Mouse (Mus musculus) thymus, adult 2 months (tissue): Measurements from ENCODE around the gene Tacstd2. TPM values are rescaled to one million over a fixed set of nuclear protein-coding genes. Genes with fewer than 3 reads are reported as not detected.
A peak's percentile ranks its signal among the peaks of the same experiment; 100 is the strongest.

Experiments used
- DNase-seq: peaks from one replicate; pipeline ENCODE4 v3.0.0; 2021
- H3K27ac ChIP-seq: fragments of 200-500 bp; 2 replicates; pipeline ENCODE4 v1.5.1; 2012; ENCODE audit warnings: low read length, control low read depth; ENCODE audit not compliant: control insufficient read depth, insufficient read depth
- H3K27me3 ChIP-seq: fragments of 200-500 bp; 2 replicates; pipeline ENCODE4 v1.6.1; 2012; ENCODE audit warnings: mild to moderate bottlenecking, low read length, moderate library complexity, mixed read lengths; ENCODE audit not compliant: control insufficient read depth, insufficient read depth
- H3K36me3 ChIP-seq: fragments of 200-500 bp; 2 replicates; pipeline ENCODE4 v1.6.1; 2012; ENCODE audit warnings: mild to moderate bottlenecking, low read length, moderate library complexity; ENCODE audit not compliant: control insufficient read depth, insufficient read depth
- H3K4me1 ChIP-seq: fragments of 200-500 bp; replicated peaks from 2 replicates; pipeline ENCODE4 v1.6.1; 2012; ENCODE audit warnings: low read length; ENCODE audit not compliant: control insufficient read depth, insufficient read depth
- H3K4me3 ChIP-seq: fragments of 200-500 bp; 2 replicates; pipeline ENCODE4 v1.5.1; 2012; ENCODE audit warnings: mild to moderate bottlenecking, low read length, control low read depth, moderate library complexity; ENCODE audit not compliant: control insufficient read depth, insufficient read depth
- CTCF ChIP-seq: fragments of 200-500 bp; IDR thresholded peaks from 2 replicates; pipeline ENCODE4 v1.5.1; 2012; ENCODE audit warnings: mild to moderate bottlenecking, control low read depth, low read length, moderate library complexity, borderline replicate concordance; ENCODE audit not compliant: control insufficient read depth, poor library complexity, insufficient read depth; ENCODE audit errors: extremely low read depth
- POLR2A ChIP-seq: fragments of 200-500 bp; IDR thresholded peaks from 2 replicates; pipeline ENCODE4 v1.6.1; 2012; ENCODE audit warnings: mild to moderate bottlenecking, low read length, control low read depth, moderate library complexity; ENCODE audit not compliant: control insufficient read depth, poor library complexity, insufficient read depth; ENCODE audit errors: extremely low read depth
- WGBS: fragments of 180-500 bp; shearing (Covaris S2); methylation state at CpG from one replicate; pipeline ENCODE4 v1.1.7; 2018; 5-methylcytosine and 5-hydroxymethylcytosine counted together
- polyA plus RNA-seq: library from polyadenylated mRNA; depleted of rRNA; stranded (reverse); fragments of >200 nt; gene quantifications from 2 replicates; pipeline ENCODE4 v1.2.3, GENCODE M21; 2012; rRNA removed

Gene Tacstd2
- polyA plus RNA-seq, result 15.9 and 17.6 TPM in 2 replicates

DNA sequence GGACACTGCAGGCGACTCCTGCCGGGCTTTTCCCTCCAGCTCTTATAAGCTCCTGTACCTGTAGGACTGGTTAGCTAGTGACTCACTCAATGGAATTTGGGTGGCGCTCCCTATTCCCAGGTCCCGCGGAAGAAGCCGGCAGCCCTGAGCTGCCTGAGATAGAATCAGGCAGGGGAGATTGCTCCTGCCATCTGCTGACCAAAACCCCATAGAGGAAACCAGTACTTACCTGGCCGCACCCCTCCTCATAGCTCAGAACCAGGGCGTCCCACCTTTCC, at the start of gene Tacstd2:
Gene Tacstd2, minus strand, starts transcription at position 20 of the 278 bp plus-strand sequence.
- Histone ChIP-seq H3K36me3 (no peaks in the 10 kb centered on the region), H3K27ac (no peak within 1 kb of the TSS), H3K27me3 (peaks cover 12% of the 10 kb centered on the region; the same call in 1 of the 2 replicates), H3K4me3 (peak within 1 kb of the TSS; percentile 34), H3K4me1 (peaks cover 34% of the 10 kb centered on the region)
- no peak for TF ChIP-seq CTCF
- no peak for TF ChIP-seq POLR2A
- WGBS, result 61% methylated on average over 8 of the region's 8 CpGs
- DNase-seq, result no peak

DNA sequence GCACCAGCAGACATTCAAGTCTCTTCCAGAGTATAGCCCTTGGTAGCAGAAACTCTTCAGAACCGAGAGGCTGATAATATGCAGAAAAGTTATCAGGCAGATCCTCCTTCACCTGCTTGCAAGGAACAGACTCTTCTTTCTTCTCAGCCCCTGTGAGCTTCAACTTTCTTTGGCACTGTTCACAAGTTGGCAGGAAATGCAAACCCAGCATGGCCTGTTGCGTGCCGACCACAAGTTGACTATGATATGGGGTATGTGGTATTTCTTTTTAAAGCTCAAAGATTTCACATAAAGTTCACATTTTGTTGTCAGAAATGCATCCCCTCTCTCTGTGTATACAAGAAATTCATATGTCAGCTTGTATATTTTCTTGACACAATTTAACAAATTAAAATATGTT, 30.7 kb upstream of the Tacstd2 start:
- Histone ChIP-seq H3K27me3 (no peaks in the 10 kb centered on the region), H3K36me3 (no peaks in the 10 kb centered on the region), H3K4me3 (no peak overlapping the region), H3K27ac (no peak overlapping the region), H3K4me1 (peaks cover 4% of the 10 kb centered on the region)
- DNase-seq, result no peak
- 4% methylated on average over 3 of the region's 3 CpGs for WGBS
- TF ChIP-seq POLR2A (no peak), CTCF (no peak)

DNA sequence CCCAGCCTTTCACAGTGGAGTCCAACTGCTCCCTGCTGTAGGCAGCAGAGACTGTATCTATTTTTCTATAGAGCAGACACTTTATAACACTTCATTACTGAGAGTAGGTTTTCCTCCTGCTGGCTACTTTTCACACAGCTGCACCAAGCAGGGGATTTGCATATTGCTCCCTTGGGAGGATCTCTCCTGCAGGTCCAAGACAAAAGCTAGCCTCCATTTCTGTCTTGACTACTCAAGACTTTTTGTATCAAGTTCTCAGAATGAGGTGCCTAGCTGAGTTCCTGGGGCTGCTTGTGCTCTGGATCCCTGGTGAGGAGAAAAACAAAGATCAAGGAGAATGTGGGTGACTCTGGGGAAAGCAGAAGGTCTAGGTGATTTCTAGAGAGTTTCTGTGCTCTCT, 19.8 kb upstream of the Tacstd2 start:
- no peak for DNase-seq
- no peaks in the 10 kb centered on the region for H3K4me1 ChIP-seq
- TF ChIP-seq CTCF, result no peak
- no peak for TF ChIP-seq POLR2A
- no peaks in the 10 kb centered on the region for H3K27me3 ChIP-seq
- no peak overlapping the region for H3K27ac ChIP-seq
- H3K4me3 ChIP-seq, result no peak overlapping the region
- H3K36me3 ChIP-seq, result no peaks in the 10 kb centered on the region

DNA sequence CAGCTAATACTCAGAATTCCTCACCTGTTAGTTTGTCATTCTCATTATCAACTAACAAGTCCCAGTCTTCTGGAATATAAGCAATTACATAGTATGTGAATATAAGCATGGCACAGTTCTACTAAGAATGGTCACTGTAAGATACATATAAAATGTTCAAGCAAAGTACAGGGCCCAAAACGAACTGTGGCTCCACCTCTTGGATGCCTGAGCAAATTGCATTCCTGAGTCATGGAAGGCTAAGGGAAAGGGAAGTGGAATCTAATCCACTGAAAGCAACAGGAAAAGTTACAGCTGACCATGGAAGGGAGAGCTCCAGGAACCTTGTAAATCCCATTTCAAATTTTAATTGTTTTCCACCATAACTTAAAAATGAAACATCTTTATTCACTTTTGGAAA, 14.0 kb upstream of the Tacstd2 start:
- Histone ChIP-seq H3K27me3 (no peaks in the 10 kb centered on the region), H3K4me1 (no peaks in the 10 kb centered on the region), H3K4me3 (no peak overlapping the region), H3K27ac (no peak overlapping the region), H3K36me3 (no peaks in the 10 kb centered on the region)
- no peak for TF ChIP-seq CTCF
- TF ChIP-seq POLR2A, result no peak
- whole genome bisulfite sequencing, result 47% methylated on average over 1 of the region's 1 CpGs
- peak; percentile 5 for DNase-seq

DNA sequence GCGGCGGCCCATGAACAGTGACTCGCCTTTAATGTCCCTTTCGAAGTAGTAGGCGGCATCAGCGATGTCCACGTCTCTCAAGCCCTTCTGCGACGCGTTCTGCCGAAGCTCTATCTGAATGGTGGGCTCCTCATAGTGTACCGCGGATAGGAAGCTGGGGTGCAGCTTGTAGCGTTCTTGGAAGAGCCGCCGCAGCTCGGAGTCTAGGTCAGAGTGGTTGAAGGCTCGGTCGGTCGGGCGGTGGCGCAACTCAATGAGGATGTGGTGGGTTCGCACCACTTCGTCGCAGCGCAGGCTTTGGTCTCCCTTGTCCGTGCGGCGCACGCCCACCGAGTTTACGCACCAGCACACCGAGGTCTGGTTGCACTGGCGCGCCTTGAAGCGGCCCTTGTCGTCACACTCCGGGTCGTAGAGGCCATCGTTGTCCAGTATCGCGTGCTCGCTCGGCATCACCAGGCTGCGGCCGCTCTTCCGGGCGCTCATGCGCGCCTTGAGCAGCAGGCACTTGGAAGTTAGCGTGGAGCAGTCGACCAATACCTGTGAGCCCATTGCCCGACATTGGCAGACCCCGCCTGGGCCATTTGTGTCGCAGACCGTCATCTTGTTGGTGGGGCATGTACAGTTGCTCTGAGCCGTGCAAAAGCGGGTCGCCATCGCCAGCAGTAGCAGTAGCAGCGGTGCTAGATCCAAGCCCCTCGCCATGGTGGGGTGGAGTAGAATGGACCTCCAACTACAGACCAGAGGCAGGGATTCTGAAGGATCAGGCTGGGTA, 405 bp downstream of the Tacstd2 start:
- TF ChIP-seq CTCF (no peak), POLR2A (no peak)
- H3K27ac ChIP-seq, result no peak overlapping the region
- H3K36me3 ChIP-seq, result no peaks in the 10 kb centered on the region
- peaks cover 12% of the 10 kb centered on the region; the same call in 1 of the 2 replicates for H3K27me3 ChIP-seq
- WGBS, result 3% methylated on average over 62 of the region's 62 CpGs
- DNase-seq, result peak; percentile 28
- peak overlapping the region; percentile 34 for H3K4me3 ChIP-seq
- H3K4me1 ChIP-seq, result peaks cover 34% of the 10 kb centered on the region

DNA sequence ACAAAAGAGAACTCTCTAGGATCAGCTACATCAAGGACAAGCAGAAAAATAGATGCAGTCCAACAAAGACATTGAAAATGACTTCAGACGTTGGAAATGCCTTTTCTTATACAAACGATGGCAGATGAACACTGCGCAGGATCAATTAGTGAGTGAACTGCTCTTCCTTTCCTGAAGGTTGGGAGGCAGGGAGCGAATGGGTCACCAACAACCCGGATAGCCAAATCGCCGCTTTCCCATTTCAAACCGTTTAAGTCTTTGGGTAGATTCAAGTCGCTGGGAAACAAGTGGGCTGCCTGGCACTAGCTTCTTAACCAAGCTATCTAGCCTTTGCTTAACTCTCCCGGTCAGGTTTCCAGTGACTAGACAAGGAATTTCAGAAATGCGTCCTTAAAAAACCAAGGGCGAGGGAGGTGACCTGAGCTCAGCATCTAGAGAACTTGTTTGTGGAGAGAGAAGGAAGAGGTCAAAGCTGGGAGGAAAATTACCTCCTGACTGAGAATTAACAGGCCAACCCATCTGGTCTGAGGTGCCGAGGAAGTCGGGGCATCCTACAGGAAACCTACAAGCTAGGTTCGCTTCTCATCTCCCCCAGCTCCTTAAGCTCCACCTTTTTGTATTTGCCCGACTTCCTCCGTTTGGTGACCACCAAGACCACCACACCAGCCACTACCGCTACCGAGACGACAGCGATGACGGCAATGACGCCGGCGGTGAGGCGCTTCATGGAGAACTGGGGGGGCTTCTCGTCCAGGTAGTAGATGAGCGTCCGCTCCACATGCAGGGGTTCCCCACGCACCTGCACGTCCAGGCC, 1.2 kb downstream of the Tacstd2 start:
- H3K27me3 ChIP-seq, result peaks cover 12% of the 10 kb centered on the region; the same call in 1 of the 2 replicates
- no peaks in the 10 kb centered on the region for H3K36me3 ChIP-seq
- DNase-seq, result no peak
- WGBS, result 14% methylated on average over 31 of the region's 31 CpGs
- peaks cover 34% of the 10 kb centered on the region for H3K4me1 ChIP-seq
- no peak overlapping the region for H3K27ac ChIP-seq
- TF ChIP-seq POLR2A, result no peak
- no peak for TF ChIP-seq CTCF
- H3K4me3 ChIP-seq, result peak overlapping the region; percentile 34
